Mouse (Mus musculus): ENCODE data around the gene Zfp618.

GRCm38 (mm10) chr4:63100478-63100877 is 135.1 kb downstream of the Zfp618 start:
- TF ChIP-seq POLR2A (IDR thresholded peaks at IDR 0.05; ENCODE audit: low read depth, low read length) (no peak), CTCF (IDR thresholded peaks at IDR 0.05; ENCODE audit: borderline replicate concordance, insufficient read depth, low read length) (no peak)

All from embryonic fibroblast, embryonic 13.5 days (primary cell).